Mouse (Mus musculus) heart, postnatal 0 days (tissue): ENCODE measurements around the gene Sparc. TPM values are rescaled to one million over a fixed set of nuclear protein-coding genes. Genes with fewer than 3 reads are reported as not detected.
A peak's percentile ranks its signal among the peaks of the same experiment; 100 is the strongest.

Experiments
- ATAC-seq: fragments of 200-750 bp; cut with Nextera tagmentation; 2 replicates; pipeline ENCODE4 v1.8.0; 2017; ENCODE audit warnings: low read depth, moderate number of reproducible peaks, moderate library complexity; ENCODE audit not compliant: insufficient read depth
- DNase-seq: peaks from one replicate; pipeline ENCODE4 v3.0.0-alpha.2; 2016; ENCODE audit warnings: low spot score
- H3K27ac ChIP-seq: fragments of 300-500 bp; sonication (generic); 2 replicates; pipeline ENCODE4 v1.5.1; 2014; ENCODE audit warnings: low read depth, mild to moderate bottlenecking
- H3K27me3 ChIP-seq: fragments of 300-500 bp; sonication (generic); 2 replicates; pipeline ENCODE4 v1.6.1; 2014; ENCODE audit warnings: low read length, mixed read lengths; ENCODE audit not compliant: control insufficient read depth, insufficient read depth
- H3K36me3 ChIP-seq: fragments of 300-500 bp; sonication (generic); replicated peaks from 2 replicates; pipeline ENCODE4 v1.6.1; 2014; ENCODE audit warnings: low read length, mixed read lengths; ENCODE audit not compliant: control insufficient read depth, insufficient read depth
- H3K4me1 ChIP-seq: fragments of 300-500 bp; sonication (generic); 2 replicates; pipeline ENCODE4 v1.6.1; 2014; ENCODE audit warnings: antibody characterized with exemption; ENCODE audit not compliant: control insufficient read depth, insufficient read depth
- H3K4me2 ChIP-seq: fragments of 300-500 bp; sonication (generic); 2 replicates; pipeline ENCODE4 v1.6.1; 2014; ENCODE audit warnings: low read depth, mild to moderate bottlenecking, low read length, moderate library complexity
- H3K4me3 ChIP-seq: fragments of 300-500 bp; sonication (generic); 2 replicates; pipeline ENCODE4 v1.5.1; 2014; ENCODE audit warnings: low read depth, low read length
- H3K9ac ChIP-seq: fragments of 300-500 bp; sonication (generic); replicated peaks from 2 replicates; pipeline ENCODE4 v1.6.1; 2014; ENCODE audit warnings: low read depth, low read length, mixed read lengths
- H3K9me3 ChIP-seq: fragments of 300-500 bp; sonication (generic); replicated peaks from 2 replicates; pipeline ENCODE4 v1.6.1; 2016; ENCODE audit warnings: low read length; ENCODE audit not compliant: control insufficient read depth
- CTCF ChIP-seq: IDR thresholded peaks from 2 replicates; pipeline ENCODE4 v1.5.1; 2016; ENCODE audit warnings: antibody characterized with exemption, control low read depth, low read depth
- EP300 ChIP-seq: IDR thresholded peaks from 2 replicates; pipeline ENCODE4 v1.6.1; 2016; ENCODE audit warnings: antibody characterized with exemption, low read depth
- WGBS: fragments of 180-500 bp; shearing (Covaris S2); extraction: QIAGEN DNeasy Blood & Tissue Kit; methylation state at CpG from one replicate; pipeline ENCODE4 v1.1.7; 2014; 5-methylcytosine and 5-hydroxymethylcytosine counted together
- polyA plus RNA-seq: library from polyadenylated mRNA; unstranded; fragments of >200 nt; fragmentation: Nextera tagmentation; extraction: Ambion mirVana; gene quantifications from 2 replicates; pipeline ENCODE4 v1.2.1, GENCODE M21; 2015
- total RNA-seq: library from RNA; depleted of rRNA; stranded (reverse); fragments of >200 nt; gene quantifications from 2 replicates; pipeline ENCODE4 v1.2.3, GENCODE M21; 2014; ENCODE audit warnings: low replicate concordance

Gene Sparc
- total and polyA plus RNA-seq, 2 experiments from 2014 or later, result 887 to 1,674 TPM

DNA sequence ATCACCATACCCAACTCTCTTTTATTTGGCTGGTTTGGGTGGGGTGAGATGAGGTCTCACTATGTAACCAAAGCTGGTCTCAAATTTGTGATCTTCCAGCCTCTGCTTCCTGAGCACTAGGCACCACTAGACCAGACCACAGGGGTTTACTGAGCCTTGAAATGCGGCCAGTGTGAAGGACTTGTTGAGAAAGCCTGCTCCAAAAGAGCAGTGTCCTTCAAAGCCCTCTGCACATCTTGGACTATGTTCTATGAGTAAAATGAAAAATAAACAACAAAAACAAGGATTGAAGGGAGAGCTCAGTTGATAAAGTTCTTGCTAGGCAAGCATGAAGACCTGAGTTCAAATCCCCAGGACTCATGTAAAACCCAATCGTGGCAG lies 9.6 kb downstream of the Sparc start:
- H3K4me1 ChIP-seq, result peaks cover 46% of the 10 kb centered on the region
- peak overlapping the region; percentile 79 for H3K4me2 ChIP-seq
- H3K27me3 ChIP-seq, result no peaks in the 10 kb centered on the region
- TF ChIP-seq CTCF, result no peak
- no peak for TF ChIP-seq EP300
- H3K4me3 ChIP-seq, result no peak overlapping the region
- H3K27ac ChIP-seq, result peak overlapping the region; percentile 92
- ATAC-seq, result no peak
- H3K9ac ChIP-seq, result no peak overlapping the region
- no peaks in the 10 kb centered on the region for H3K9me3 ChIP-seq
- peaks cover 31% of the 10 kb centered on the region for H3K36me3 ChIP-seq
- WGBS, result 77% methylated on average over 2 of the region's 2 CpGs
- DNase-seq, result no peak

DNA sequence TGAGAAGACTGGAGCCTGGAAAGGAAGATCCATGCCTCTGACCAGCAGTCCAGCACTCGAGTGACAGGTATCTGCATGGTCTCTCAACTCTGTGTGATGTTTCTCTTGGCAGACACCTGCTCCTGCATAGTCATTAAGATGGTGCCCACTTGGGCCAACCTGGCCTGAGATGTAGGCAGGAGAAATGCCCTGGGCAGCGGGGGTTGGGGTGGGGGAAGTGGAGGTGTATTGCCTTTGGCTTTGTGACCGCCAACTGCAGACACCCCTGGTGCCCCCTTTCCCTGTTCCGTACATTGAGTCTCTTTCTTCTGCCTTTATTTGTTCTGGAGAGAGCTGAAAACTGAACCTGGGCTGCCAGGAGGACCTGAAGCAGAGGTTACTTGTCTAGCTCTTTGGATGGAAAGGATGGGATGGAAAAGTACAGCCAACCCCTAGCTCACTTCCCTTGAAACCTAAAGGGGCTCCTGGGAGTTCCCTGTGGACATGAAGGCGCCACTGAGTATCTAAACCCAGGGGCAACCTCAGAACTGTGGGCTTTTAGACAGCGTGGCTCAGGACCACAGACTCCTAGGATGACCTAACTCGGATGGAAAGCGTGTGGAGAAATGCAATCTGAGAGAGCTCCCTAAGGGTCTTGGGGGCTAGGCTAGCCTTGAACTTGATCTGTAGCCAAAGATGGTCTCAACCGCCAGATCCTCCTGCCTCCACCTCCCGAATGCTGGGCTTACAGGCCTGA lies 10.1 kb downstream of the Sparc start:
- no peaks in the 10 kb centered on the region for H3K9me3 ChIP-seq
- WGBS, result 80% methylated on average over 10 of the region's 10 CpGs
- no peak for TF ChIP-seq CTCF
- no peak for TF ChIP-seq EP300
- peak overlapping the region; percentile 10; the same call in 1 of the 2 replicates for H3K4me2 ChIP-seq
- H3K9ac ChIP-seq, result no peak overlapping the region
- DNase-seq, result no peak
- no peak overlapping the region for H3K4me3 ChIP-seq
- no peaks in the 10 kb centered on the region for H3K27me3 ChIP-seq
- H3K4me1 ChIP-seq, result peaks cover 46% of the 10 kb centered on the region
- peaks cover 36% of the 10 kb centered on the region for H3K36me3 ChIP-seq
- ATAC-seq, result no peak
- peak overlapping the region; percentile 65 for H3K27ac ChIP-seq

DNA sequence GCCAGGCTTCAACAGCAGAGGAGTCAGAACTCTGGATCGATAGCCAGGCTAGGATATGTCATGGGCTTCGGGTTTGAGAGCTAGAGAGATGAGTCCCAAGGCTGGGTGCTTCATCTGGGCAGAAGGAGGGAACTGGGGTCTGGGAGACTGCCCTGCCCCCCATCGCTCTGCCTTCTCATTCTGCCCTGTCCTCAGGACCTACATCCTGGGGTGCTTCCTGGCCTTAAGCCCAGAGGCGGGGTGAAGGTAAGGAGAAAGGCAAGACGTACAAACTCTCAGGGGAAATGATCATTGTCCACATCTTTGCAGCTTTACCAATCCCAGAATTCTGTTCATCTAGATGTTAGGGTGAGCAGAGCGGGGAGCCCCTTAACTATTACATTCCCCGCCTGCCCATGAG lies 10.9 kb downstream of the Sparc start:
- Histone ChIP-seq H3K36me3 (peaks cover 44% of the 10 kb centered on the region), H3K27me3 (no peaks in the 10 kb centered on the region), H3K4me3 (no peak overlapping the region), H3K4me1 (peaks cover 41% of the 10 kb centered on the region), H3K4me2 (peak overlapping the region; percentile 10; the same call in 1 of the 2 replicates), H3K27ac (peak overlapping the region; percentile 65), H3K9me3 (no peaks in the 10 kb centered on the region), H3K9ac (no peak overlapping the region)
- DNase-seq (no peak), ATAC-seq (no peak)
- WGBS, result 66% methylated on average over 7 of the region's 7 CpGs
- no peak for TF ChIP-seq CTCF
- TF ChIP-seq EP300, result no peak

DNA sequence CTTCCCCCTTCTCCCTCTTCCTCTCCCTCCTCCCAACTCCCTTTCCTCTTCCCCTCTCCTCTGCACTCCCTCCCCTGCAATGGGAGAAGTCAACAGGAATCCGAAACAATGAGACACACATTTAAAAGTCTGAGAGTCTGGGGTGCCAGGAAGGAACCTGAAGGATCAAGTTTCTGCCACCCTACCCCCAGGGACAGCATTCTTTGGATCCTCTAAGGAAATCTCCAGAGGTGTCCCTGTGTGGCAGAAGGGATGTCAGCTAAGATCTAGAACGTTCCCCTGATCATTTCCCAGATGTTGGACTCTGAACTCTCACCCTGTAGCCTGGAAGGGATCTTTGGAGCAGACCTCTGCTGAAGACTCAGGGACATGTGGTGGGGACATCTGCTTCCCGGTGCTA lies 12.5 kb downstream of the Sparc start:
- no peak overlapping the region for H3K4me3 ChIP-seq
- peak overlapping the region; percentile 65 for H3K27ac ChIP-seq
- H3K36me3 ChIP-seq, result peaks cover 60% of the 10 kb centered on the region
- WGBS, result 53% methylated on average over 3 of the region's 3 CpGs
- peaks cover 31% of the 10 kb centered on the region for H3K4me1 ChIP-seq
- no peaks in the 10 kb centered on the region for H3K9me3 ChIP-seq
- H3K27me3 ChIP-seq, result no peaks in the 10 kb centered on the region
- H3K9ac ChIP-seq, result no peak overlapping the region
- no peak overlapping the region for H3K4me2 ChIP-seq
- no peak for TF ChIP-seq CTCF
- DNase-seq, result no peak
- no peak for ATAC-seq

DNA sequence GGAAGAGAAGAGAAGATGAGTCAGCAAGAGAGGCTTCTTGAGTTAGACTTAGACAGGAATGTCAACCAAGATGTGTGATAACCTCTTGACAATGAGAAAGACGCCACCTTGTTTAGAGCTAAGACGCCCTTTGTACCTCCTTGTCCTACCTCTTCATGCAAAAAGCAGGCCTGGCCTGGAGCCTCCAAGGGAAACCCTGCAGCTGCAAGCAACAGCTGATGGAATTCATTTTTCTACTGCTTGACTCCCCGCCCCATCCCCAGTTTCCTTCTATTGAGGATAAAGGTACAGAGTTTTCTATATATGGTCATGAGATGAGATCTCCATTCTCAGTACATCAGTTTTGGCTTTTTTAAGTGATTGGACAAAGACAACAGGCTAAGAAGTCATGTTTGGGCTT lies 13.0 kb downstream of the Sparc start:
- ATAC-seq (no peak), DNase-seq (no peak)
- Histone ChIP-seq H3K9ac (no peak overlapping the region), H3K27me3 (no peaks in the 10 kb centered on the region), H3K27ac (peak overlapping the region; percentile 65), H3K36me3 (peaks cover 65% of the 10 kb centered on the region), H3K4me2 (no peak overlapping the region), H3K4me1 (peaks cover 27% of the 10 kb centered on the region), H3K9me3 (no peaks in the 10 kb centered on the region), H3K4me3 (no peak overlapping the region)
- WGBS, result 68% methylated on average over 3 of the region's 3 CpGs
- TF ChIP-seq EP300 (no peak), CTCF (no peak)

DNA sequence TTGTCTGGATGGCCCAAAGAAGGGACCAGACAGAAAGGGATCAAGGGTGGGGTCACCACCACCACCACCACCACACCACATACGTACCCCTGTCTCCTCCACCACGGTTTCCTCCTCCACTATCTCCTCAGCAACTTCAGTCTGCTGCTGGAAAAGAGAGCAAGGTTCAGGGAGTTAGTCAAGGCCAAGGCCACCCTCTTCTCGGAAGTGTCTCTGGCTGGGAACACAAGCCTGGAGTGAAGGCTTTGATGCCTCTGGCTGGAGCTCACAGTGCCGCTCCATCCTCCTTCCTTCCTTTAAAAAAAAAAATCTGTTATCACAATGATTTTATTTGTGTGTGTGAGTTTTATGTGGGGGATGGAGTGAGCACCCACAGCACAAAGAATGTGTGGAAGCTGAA lies 15.8 kb downstream of the Sparc start:
- Histone ChIP-seq H3K9me3 (no peaks in the 10 kb centered on the region), H3K4me1 (peaks cover 2% of the 10 kb centered on the region; the same call in 1 of the 2 replicates), H3K36me3 (peaks cover 80% of the 10 kb centered on the region), H3K27me3 (no peaks in the 10 kb centered on the region), H3K27ac (peak overlapping the region; percentile 83), H3K4me2 (no peak overlapping the region), H3K4me3 (no peak overlapping the region), H3K9ac (no peak overlapping the region)
- ATAC-seq (no peak), DNase-seq (no peak)
- TF ChIP-seq EP300 (no peak), CTCF (no peak)
- WGBS, result 69% methylated on average over 4 of the region's 4 CpGs
